Mouse (Mus musculus) limb, embryonic 12.5 days (tissue): ENCODE measurements around the gene Ppan. TPM values are rescaled to one million over a fixed set of nuclear protein-coding genes. Genes with fewer than 3 reads are reported as not detected.

Source experiments
- ATAC-seq: fragments of 200-750 bp; cut with Nextera tagmentation; 2 replicates; pipeline ENCODE4 v1.8.0; 2017; ENCODE audit warnings: low read depth, moderate TSS enrichment; ENCODE audit not compliant: insufficient number of reproducible peaks, insufficient read depth, low FRiP score, low TSS enrichment
- H3K27ac ChIP-seq: fragments of 300-500 bp; sonication (generic); 2 replicates; pipeline ENCODE4 v1.5.1; 2016; ENCODE audit warnings: mild to moderate bottlenecking, moderate library complexity
- H3K27me3 ChIP-seq: fragments of 300-500 bp; sonication (generic); 2 replicates; pipeline ENCODE4 v1.6.1; 2016; ENCODE audit warnings: mild to moderate bottlenecking, moderate library complexity
- H3K36me3 ChIP-seq: fragments of 300-500 bp; sonication (generic); 2 replicates; pipeline ENCODE4 v1.6.1; 2016; ENCODE audit warnings: mild to moderate bottlenecking, moderate library complexity
- H3K4me1 ChIP-seq: fragments of 300-500 bp; sonication (generic); replicated peaks from 2 replicates; pipeline ENCODE4 v1.6.1; 2016
- H3K4me2 ChIP-seq: fragments of 300-500 bp; sonication (generic); 2 replicates; pipeline ENCODE4 v1.6.1; 2016; ENCODE audit warnings: mild to moderate bottlenecking, moderate library complexity
- H3K4me3 ChIP-seq: fragments of 300-500 bp; sonication (generic); replicated peaks from 2 replicates; pipeline ENCODE4 v1.5.1; 2016; ENCODE audit warnings: mild to moderate bottlenecking
- H3K9ac ChIP-seq: fragments of 300-500 bp; sonication (generic); replicated peaks from 2 replicates; pipeline ENCODE4 v1.6.1; 2016; ENCODE audit warnings: mild to moderate bottlenecking, moderate library complexity
- H3K9me3 ChIP-seq: fragments of 300-500 bp; sonication (generic); 2 replicates; pipeline ENCODE4 v1.6.1; 2016; ENCODE audit warnings: mild to moderate bottlenecking, moderate library complexity
- WGBS: fragments of 180-500 bp; shearing (Covaris S2); methylation state at CpG from one replicate; pipeline ENCODE4 v1.1.7; 2016; 5-methylcytosine and 5-hydroxymethylcytosine counted together
- polyA plus RNA-seq: library from polyadenylated mRNA; unstranded; fragments of >200 nt; fragmentation: Nextera tagmentation; extraction: Ambion mirVana; gene quantifications from 2 replicates; pipeline ENCODE4 v1.2.1, GENCODE M21; 2016

The Ppan gene
- polyA plus RNA-seq, 1 experiment from 2014 or later: 82.1 TPM

DNA sequence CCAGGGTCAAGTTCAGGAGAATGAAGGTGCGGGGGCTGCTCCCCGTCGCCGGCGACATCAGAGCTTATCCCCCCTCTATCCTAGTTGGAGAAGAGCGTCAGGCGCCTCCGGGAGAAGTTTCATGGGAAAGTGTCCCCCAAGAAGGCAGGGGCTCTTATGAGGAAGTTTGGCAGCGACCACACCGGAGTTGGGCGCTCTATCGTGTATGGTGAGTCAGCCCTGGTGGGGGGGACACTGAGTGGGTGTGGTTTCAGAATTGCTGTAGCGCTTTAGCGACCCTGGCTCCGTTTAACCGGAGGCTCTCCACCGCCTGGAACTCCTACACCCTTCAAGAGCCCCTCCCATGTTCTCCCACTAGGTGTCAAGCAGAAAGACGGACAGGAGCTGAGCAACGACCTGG is 18.7 kb upstream of the Ppan start:
- Histone ChIP-seq H3K9ac (peak overlapping the region; percentile 55; the same call in 1 of the 2 replicates), H3K4me3 (peak overlapping the region; percentile 41), H3K27ac (no peak overlapping the region), H3K9me3 (no peaks in the 10 kb centered on the region), H3K4me1 (peaks cover 9% of the 10 kb centered on the region; the same call in 1 of the 2 replicates), H3K27me3 (peaks cover 68% of the 10 kb centered on the region), H3K36me3 (no peaks in the 10 kb centered on the region), H3K4me2 (peak overlapping the region; percentile 55)
- 5% methylated on average over 19 of the region's 19 CpGs for WGBS
- no peak for ATAC-seq

DNA sequence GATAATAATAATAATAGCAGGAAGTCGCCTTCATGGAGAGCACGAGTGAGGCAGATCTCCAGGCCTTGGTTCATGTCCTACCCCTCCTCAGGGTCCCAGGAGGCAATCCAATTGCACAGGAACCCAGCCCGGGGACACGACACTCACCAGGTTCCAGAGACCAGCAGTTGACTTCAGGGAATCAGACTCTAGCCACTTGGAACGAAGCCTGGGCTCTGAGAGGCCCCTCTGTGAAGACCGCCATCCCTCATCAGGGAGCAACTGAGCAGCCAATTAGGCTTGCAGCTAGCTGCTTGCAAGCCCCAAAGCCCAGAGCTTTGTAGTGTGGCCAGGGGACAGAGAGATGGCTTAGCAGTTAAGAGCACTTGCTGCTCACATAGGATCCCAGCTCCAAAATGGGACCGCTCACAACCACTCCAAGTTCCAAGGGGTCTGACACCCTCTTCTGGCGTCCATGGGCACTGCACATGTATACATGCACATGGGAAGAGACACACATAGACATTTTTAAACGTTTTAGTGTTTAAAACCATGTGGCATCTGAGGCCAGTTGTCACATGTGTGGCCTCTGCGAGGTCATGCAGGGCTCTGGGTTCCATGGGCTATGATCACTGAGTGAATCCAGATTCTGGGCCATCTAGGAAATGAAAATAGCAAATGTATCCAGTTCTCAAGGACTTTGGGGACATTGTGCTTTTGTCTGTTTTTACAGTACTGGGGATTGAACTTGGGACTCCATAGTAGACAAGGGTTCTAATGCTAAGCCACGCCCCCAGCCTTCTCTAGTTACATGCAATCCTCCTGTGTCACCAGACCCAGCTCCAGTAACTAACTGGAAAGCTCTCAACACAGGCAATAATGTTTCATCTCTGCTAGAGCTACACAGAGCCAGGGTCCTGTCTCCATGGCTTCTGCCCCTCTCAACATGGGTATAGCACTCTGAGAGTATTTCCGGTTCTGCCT is 17.5 kb upstream of the Ppan start:
- WGBS: 77% methylated on average over 12 of the region's 12 CpGs
- no peak for ATAC-seq
- Histone ChIP-seq H3K36me3 (no peaks in the 10 kb centered on the region), H3K9me3 (no peaks in the 10 kb centered on the region), H3K27ac (no peak overlapping the region), H3K4me2 (no peak overlapping the region), H3K9ac (no peak overlapping the region), H3K4me3 (no peak overlapping the region), H3K4me1 (peaks cover 9% of the 10 kb centered on the region; the same call in 1 of the 2 replicates), H3K27me3 (peaks cover 64% of the 10 kb centered on the region)

- Histone ChIP-seq H3K36me3 (no peaks in the 10 kb centered on the region), H3K9me3 (no peaks in the 10 kb centered on the region), H3K27me3 (peaks cover 41% of the 10 kb centered on the region), H3K4me2 (no peak overlapping the region), H3K4me1 (peaks cover 12% of the 10 kb centered on the region; the same call in 1 of the 2 replicates), H3K9ac (no peak overlapping the region), H3K27ac (no peak overlapping the region), H3K4me3 (no peak overlapping the region)
- WGBS: 87% methylated on average over 10 of the region's 10 CpGs
- no peak for ATAC-seq
Measured at GRCm38 (mm10) chr9:20872991-20873390, 15.0 kb upstream of the Ppan start.

DNA sequence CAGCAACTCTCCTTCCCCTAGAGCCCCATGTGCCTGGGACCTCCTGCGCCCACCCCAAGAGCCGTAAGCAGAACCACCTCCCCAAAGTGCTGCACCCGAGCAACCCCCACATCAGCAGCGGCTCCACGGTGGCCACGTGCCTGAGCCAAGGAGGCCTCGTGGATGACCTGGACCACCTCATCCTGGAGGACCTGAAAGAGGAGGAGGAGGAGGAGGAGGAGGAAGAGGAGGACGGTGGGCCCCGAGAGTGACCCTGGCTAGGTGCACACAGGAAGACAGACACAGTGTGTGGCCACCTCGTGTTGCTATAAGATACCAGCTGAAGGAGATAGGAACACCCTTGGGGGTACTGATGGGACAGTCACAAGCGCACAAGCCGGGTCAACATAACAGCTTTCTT is 14.5 kb upstream of the Ppan start:
- H3K36me3 ChIP-seq: no peaks in the 10 kb centered on the region
- H3K9ac ChIP-seq: no peak overlapping the region
- H3K27me3 ChIP-seq: peaks cover 36% of the 10 kb centered on the region
- no peak for ATAC-seq
- WGBS: 85% methylated on average over 12 of the region's 12 CpGs
- H3K4me3 ChIP-seq: no peak overlapping the region
- H3K9me3 ChIP-seq: no peaks in the 10 kb centered on the region
- H3K4me2 ChIP-seq: no peak overlapping the region
- H3K4me1 ChIP-seq: peaks cover 10% of the 10 kb centered on the region; the same call in 1 of the 2 replicates
- no peak overlapping the region for H3K27ac ChIP-seq

- no peak overlapping the region for H3K4me3 ChIP-seq
- no peaks in the 10 kb centered on the region for H3K9me3 ChIP-seq
- peaks cover 19% of the 10 kb centered on the region for H3K27me3 ChIP-seq
- no peak overlapping the region for H3K27ac ChIP-seq
- H3K36me3 ChIP-seq: no peaks in the 10 kb centered on the region
- no peak overlapping the region for H3K4me2 ChIP-seq
- 0 out of 2 replicates have a peak, but pooled peaks cover 3% of the 10 kb centered on the region for H3K4me1 ChIP-seq
- no peak for ATAC-seq
- 62% methylated on average over 23 of the region's 23 CpGs for WGBS
- H3K9ac ChIP-seq: 0 out of 2 replicates have a peak overlapping the region, but pooled peaks have one; percentile 18
Measured at GRCm38 (mm10) chr9:20875021-20875790, 12.8 kb upstream of the Ppan start.

- H3K27me3 ChIP-seq: peaks cover 6% of the 10 kb centered on the region
- no peak overlapping the region for H3K4me3 ChIP-seq
- no peak overlapping the region for H3K27ac ChIP-seq
- no peak for ATAC-seq
- no peaks in the 10 kb centered on the region for H3K36me3 ChIP-seq
- H3K9ac ChIP-seq: no peak overlapping the region; the same call in 1 of the 2 replicates
- 66% methylated on average over 8 of the region's 9 CpGs for WGBS
- 0 out of 2 replicates have a peak, but pooled peaks cover 3% of the 10 kb centered on the region for H3K4me1 ChIP-seq
- H3K4me2 ChIP-seq: no peak overlapping the region
- no peaks in the 10 kb centered on the region for H3K9me3 ChIP-seq
Measured at GRCm38 (mm10) chr9:20876318-20877117, 11.5 kb upstream of the Ppan start.

DNA sequence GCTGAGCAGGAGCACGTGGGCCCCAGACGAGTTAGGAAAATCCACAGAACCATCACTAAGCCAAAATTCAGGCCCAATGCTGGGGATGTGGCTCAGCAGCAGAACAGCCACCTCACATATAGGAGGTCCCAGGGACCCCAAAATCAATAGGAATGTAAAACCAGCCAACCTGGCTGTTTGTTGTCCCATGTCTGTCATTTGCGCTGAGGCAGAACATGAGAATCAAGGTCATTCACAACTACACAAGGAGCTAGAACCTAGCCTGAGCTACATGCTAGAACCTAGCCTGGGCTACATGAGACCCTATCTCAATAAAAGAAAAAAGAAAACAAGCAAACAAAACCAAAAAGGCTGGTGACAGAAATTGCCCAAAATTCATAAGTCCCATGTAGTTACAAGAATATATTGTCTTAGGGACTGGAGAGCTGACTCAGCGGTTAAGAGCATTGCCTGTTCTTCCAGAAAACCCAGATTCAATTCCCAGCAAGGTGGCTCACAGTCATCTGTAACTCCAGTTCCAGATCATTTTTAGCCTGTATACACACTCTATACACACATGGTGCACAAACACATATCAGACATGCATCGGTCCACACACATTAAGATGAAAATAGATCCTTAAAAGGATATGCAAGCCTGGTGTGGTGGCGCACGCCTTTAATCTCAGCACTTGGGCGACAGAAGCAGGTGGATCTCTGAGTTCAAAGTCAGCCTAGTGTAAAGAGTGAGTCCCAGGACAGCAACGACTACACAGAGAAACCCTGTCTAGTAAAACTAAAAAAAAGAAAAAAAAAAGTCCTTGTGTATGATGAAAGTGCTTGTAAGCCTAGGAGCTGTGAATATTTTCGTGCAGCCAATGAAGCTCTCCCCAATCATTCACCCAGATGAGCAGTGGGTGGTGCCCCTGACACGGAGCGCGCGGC is 10.6 kb upstream of the Ppan start:
- Histone ChIP-seq H3K9ac (no peak overlapping the region; the same call in 1 of the 2 replicates), H3K4me2 (peak overlapping the region; percentile 63), H3K27ac (peak overlapping the region; percentile 29; the same call in 1 of the 2 replicates), H3K36me3 (no peaks in the 10 kb centered on the region), H3K27me3 (peaks cover 4% of the 10 kb centered on the region), H3K4me1 (0 out of 2 replicates have a peak, but pooled peaks cover 3% of the 10 kb centered on the region), H3K4me3 (peak overlapping the region; percentile 44), H3K9me3 (no peaks in the 10 kb centered on the region)
- ATAC-seq: no peak; the same call in none of the 2 replicates
- 36% methylated on average over 14 of the region's 14 CpGs for WGBS

- WGBS: under 1% methylated on average over 68 of the region's 69 CpGs
- peak overlapping the region; percentile 92 for H3K27ac ChIP-seq
- peak overlapping the region; percentile 63 for H3K4me2 ChIP-seq
- H3K36me3 ChIP-seq: no peaks in the 10 kb centered on the region
- peak; percentile 94 for ATAC-seq
- peak overlapping the region; percentile 44 for H3K4me3 ChIP-seq
- no peaks in the 10 kb centered on the region for H3K9me3 ChIP-seq
- 0 out of 2 replicates have a peak, but pooled peaks cover 3% of the 10 kb centered on the region for H3K4me1 ChIP-seq
- peak overlapping the region; percentile 74 for H3K9ac ChIP-seq
- H3K27me3 ChIP-seq: peaks cover under 1% of the 10 kb centered on the region; the same call in 1 of the 2 replicates
Measured at GRCm38 (mm10) chr9:20878041-20878709, 9.8 kb upstream of the Ppan start.

- 19% methylated on average over 10 of the region's 10 CpGs for WGBS
- Histone ChIP-seq H3K27me3 (no peaks in the 10 kb centered on the region; the same call in 1 of the 2 replicates), H3K4me2 (peak overlapping the region; percentile 63), H3K9me3 (no peaks in the 10 kb centered on the region), H3K4me1 (0 out of 2 replicates have a peak, but pooled peaks cover 3% of the 10 kb centered on the region), H3K36me3 (no peaks in the 10 kb centered on the region), H3K27ac (peak overlapping the region; percentile 92), H3K4me3 (peak overlapping the region; percentile 44), H3K9ac (peak overlapping the region; percentile 74)
- 0 out of 2 replicates have a peak, but pooled peaks have one; percentile 3 for ATAC-seq
Measured at GRCm38 (mm10) chr9:20878710-20879065, 9.3 kb upstream of the Ppan start.
